Mouse (Mus musculus) cerebellum, adult 2 months (tissue): ENCODE data around the gene Acbd6. TPM values are rescaled to one million over a fixed set of nuclear protein-coding genes. Genes with fewer than 3 reads are reported as not detected.

ENCODE experiments used
- DNase-seq, 2 experiments: peaks; one replicate each; pipeline ENCODE4 v3.0.0; 2021
- H3K27ac ChIP-seq: fragments of 200-500 bp; 2 replicates; pipeline ENCODE4 v1.5.1; 2012; ENCODE audit warnings: low read length, control low read depth, inconsistent platforms; ENCODE audit not compliant: insufficient read depth
- H3K27me3 ChIP-seq: fragments of 200-500 bp; 2 replicates; pipeline ENCODE4 v1.6.1; 2012; ENCODE audit warnings: inconsistent platforms, mild to moderate bottlenecking, low read length, moderate library complexity; ENCODE audit not compliant: control insufficient read depth, insufficient read depth
- H3K4me1 ChIP-seq: fragments of 200-500 bp; 2 replicates; pipeline ENCODE4 v1.6.1; 2011; ENCODE audit warnings: low read length; ENCODE audit not compliant: control insufficient read depth, insufficient read depth
- H3K4me3 ChIP-seq: fragments of 200-500 bp; replicated peaks from 2 replicates; pipeline ENCODE3; 2011; ENCODE audit warnings: mild to moderate bottlenecking, low read depth, low read length, control low read depth; ENCODE audit not compliant: insufficient read depth
- CTCF ChIP-seq: fragments of 200-500 bp; IDR thresholded peaks from 2 replicates; pipeline ENCODE4 v1.5.1; 2011; ENCODE audit warnings: low read depth, mild to moderate bottlenecking, control low read depth, low read length, moderate library complexity, borderline replicate concordance; ENCODE audit not compliant: insufficient read depth
- POLR2A ChIP-seq: fragments of 200-500 bp; IDR thresholded peaks from 2 replicates; pipeline ENCODE4 v1.6.1; 2011; ENCODE audit warnings: low read length, control low read depth, borderline replicate concordance; ENCODE audit not compliant: insufficient read depth
- WGBS: fragments of 180-500 bp; shearing (Covaris S2); methylation state at CpG from one replicate; pipeline ENCODE4 v1.1.7; 2018; 5-methylcytosine and 5-hydroxymethylcytosine counted together
- polyA plus RNA-seq: library from polyadenylated mRNA; depleted of rRNA; stranded (reverse); fragments of >200 nt; gene quantifications from 2 replicates; pipeline ENCODE4 v1.2.3, GENCODE M21; 2012; rRNA removed

Acbd6 gene
- 78.4 and 85.0 TPM in 2 replicates for polyA plus RNA-seq

- under 1% methylated on average over 83 of the region's 83 CpGs for WGBS
- Histone ChIP-seq H3K27ac (peak within 1 kb of the TSS; percentile 48), H3K4me1 (peaks cover 4% of the 10 kb centered on the region; the same call in 1 of the 2 replicates), H3K4me3 (peak within 1 kb of the TSS; percentile 73), H3K27me3 (no peaks in the 10 kb centered on the region)
- peak; percentile 89 for DNase-seq
- peak; percentile 47; the same call in 1 of the 2 replicates for TF ChIP-seq POLR2A
- no peak for TF ChIP-seq CTCF
Observed at GRCm38 (mm10) chr1:155558012-155558842, at the start of gene Acbd6. Acbd6 (plus strand) TSS chr1:155558120.

GRCm38 (mm10) chr1:155510263-155510662, 47.7 kb upstream of the Acbd6 start:
- no peak for TF ChIP-seq POLR2A
- TF ChIP-seq CTCF = no peak
- no peaks in the 10 kb centered on the region; the same call in 1 of the 2 replicates for H3K27me3 ChIP-seq
- WGBS = 69% methylated on average over 10 of the region's 10 CpGs
- H3K4me3 ChIP-seq = no peak overlapping the region
- H3K27ac ChIP-seq = no peak overlapping the region
- no peak for DNase-seq
- H3K4me1 ChIP-seq = no peaks in the 10 kb centered on the region

GRCm38 (mm10) chr1:155515866-155516265, 42.1 kb upstream of the Acbd6 start:
- H3K4me3 ChIP-seq = no peak overlapping the region
- no peaks in the 10 kb centered on the region; the same call in 1 of the 2 replicates for H3K27me3 ChIP-seq
- peak; percentile 45 to 79 for DNase-seq
- TF ChIP-seq POLR2A (no peak), CTCF (no peak)
- no peak overlapping the region for H3K27ac ChIP-seq
- WGBS = 12% methylated on average over 4 of the region's 4 CpGs
- H3K4me1 ChIP-seq = peaks cover 3% of the 10 kb centered on the region; the same call in 1 of the 2 replicates

GRCm38 (mm10) chr1:155516594-155516993, 41.3 kb upstream of the Acbd6 start:
- whole genome bisulfite sequencing = 11% methylated on average over 7 of the region's 7 CpGs
- peak; percentile 61 to 65 for DNase-seq
- peaks cover 3% of the 10 kb centered on the region; the same call in 1 of the 2 replicates for H3K4me1 ChIP-seq
- TF ChIP-seq POLR2A (no peak), CTCF (peak; percentile 70)
- no peaks in the 10 kb centered on the region; the same call in 1 of the 2 replicates for H3K27me3 ChIP-seq
- no peak overlapping the region for H3K4me3 ChIP-seq
- no peak overlapping the region for H3K27ac ChIP-seq

- DNase-seq = no peak
- Histone ChIP-seq H3K27ac (no peak overlapping the region), H3K4me3 (no peak overlapping the region), H3K27me3 (no peaks in the 10 kb centered on the region; the same call in 1 of the 2 replicates), H3K4me1 (peaks cover 3% of the 10 kb centered on the region; the same call in 1 of the 2 replicates)
- WGBS = 47% methylated on average over 5 of the region's 5 CpGs
- TF ChIP-seq POLR2A = no peak
Observed at GRCm38 (mm10) chr1:155517060-155517459, 40.9 kb upstream of the Acbd6 start.

GRCm38 (mm10) chr1:155520285-155520684, 37.6 kb upstream of the Acbd6 start:
- Histone ChIP-seq H3K27me3 (no peaks in the 10 kb centered on the region), H3K27ac (no peak overlapping the region), H3K4me1 (peaks cover 3% of the 10 kb centered on the region; the same call in 1 of the 2 replicates), H3K4me3 (no peak overlapping the region)
- DNase-seq = no peak
- 69% methylated on average over 4 of the region's 4 CpGs for WGBS
- TF ChIP-seq POLR2A = no peak

GRCm38 (mm10) chr1:155522493-155522892, 35.4 kb upstream of the Acbd6 start:
- no peak overlapping the region for H3K4me3 ChIP-seq
- no peaks in the 10 kb centered on the region for H3K4me1 ChIP-seq
- no peak overlapping the region for H3K27ac ChIP-seq
- no peaks in the 10 kb centered on the region for H3K27me3 ChIP-seq
- WGBS = 78% methylated on average over 4 of the region's 4 CpGs
- DNase-seq = no peak
- TF ChIP-seq CTCF = no peak
- TF ChIP-seq POLR2A = no peak

- Histone ChIP-seq H3K4me3 (no peak overlapping the region), H3K27ac (no peak overlapping the region), H3K27me3 (no peaks in the 10 kb centered on the region), H3K4me1 (peaks cover 10% of the 10 kb centered on the region)
- 83% methylated on average over 5 of the region's 5 CpGs for WGBS
- no peak for DNase-seq
- TF ChIP-seq CTCF (no peak), POLR2A (no peak)
Observed at GRCm38 (mm10) chr1:155526176-155526575, 31.7 kb upstream of the Acbd6 start.
